Comparison of ENCODE assay signal across 10 mouse cellular contexts in the genomic region with DNA sequence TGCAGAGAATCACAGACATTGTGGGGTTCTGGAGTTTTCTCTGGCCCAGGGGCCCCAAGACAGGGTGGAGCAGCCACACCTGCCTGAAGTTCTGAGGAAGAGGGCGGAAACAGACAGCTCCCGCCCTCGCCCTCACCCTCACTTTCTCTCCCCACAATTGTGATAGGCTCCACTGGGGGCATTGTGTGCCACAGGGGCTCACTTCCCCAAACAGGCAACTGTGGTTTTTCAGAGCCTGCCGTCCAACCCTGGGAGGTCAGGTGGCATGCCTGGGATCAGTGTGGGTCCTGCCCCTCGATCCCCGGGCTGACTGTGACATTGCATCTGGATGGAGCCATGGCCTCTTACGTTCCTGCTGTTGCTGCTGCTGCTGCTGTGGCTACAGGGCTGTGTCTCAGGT. TPM values are rescaled to one million over a fixed set of nuclear protein-coding genes. Genes with fewer than 3 reads are reported as not detected.
A peak's percentile ranks its signal among the peaks of the same experiment; 100 is the strongest.
DNase-seq lines count a peak whose midpoint lies in the region; ATAC-seq lines count a peak whose summit lies in the region.
"Had no signal": no experiment of that assay in that cellular context is flagged by ENCODE, and none has a peak within 500 bp of the region (broad histone marks: within the 10 kb centered on the region; RNA-seq: fewer than 3 reads in every experiment).

No protein-coding gene starts in this region.

- 0 out of 2 replicates have a peak, but pooled peaks cover 7% of the 10 kb centered on the region for H3K27me3 ChIP-seq in forebrain, embryonic 12.5 days
- H3K27me3 ChIP-seq: embryonic facial prominence, embryonic 15.5 days had no signal

- H3K79me2 ChIP-seq in macrophage (ENCODE audit: inconsistent target) = peaks cover 20% of the 10 kb centered on the region; the same call in 1 of the 2 replicates

- peak overlapping the region; percentile 23; the same call in 1 of the 2 replicates for H3K4me3 ChIP-seq in macrophage (ENCODE audit: inconsistent target)
- H3K4me3 ChIP-seq in forebrain, embryonic 12.5 days (replicated peaks) = no peak overlapping the region
- H3K4me3 ChIP-seq: embryonic facial prominence, embryonic 15.5 days had no signal

- peak; percentile 80 to 87 for ATAC-seq in hematopoietic stem cell, adult 5-6 weeks (replicated peaks in 1 of 2; ENCODE audit: insufficient read depth in 1 of 2, low FRiP score in 2 of 2, low TSS enrichment in 1 of 2, low read depth in 1 of 2, poor library complexity in 2 of 2, severe bottlenecking in 2 of 2)
- no peak for ATAC-seq in forebrain, embryonic 12.5 days (ENCODE audit: low FRiP score)
- ATAC-seq: Patski had no signal

- H3K4me1 ChIP-seq in forebrain, embryonic 12.5 days = no peaks in the 10 kb centered on the region
- H3K4me1 ChIP-seq: embryonic facial prominence, embryonic 15.5 days had no signal

- no peak overlapping the region for H3K9ac ChIP-seq in forebrain, embryonic 12.5 days
- H3K9ac ChIP-seq: embryonic facial prominence, embryonic 15.5 days had no signal

- peak overlapping the region; percentile 86 for H3K27ac ChIP-seq in macrophage
- H3K27ac ChIP-seq in forebrain, embryonic 12.5 days = no peak overlapping the region
- H3K27ac ChIP-seq: embryonic facial prominence, embryonic 15.5 days had no signal

- WGBS in macrophage (ENCODE audit: missing documents) = 30% methylated on average over 7 of the region's 7 CpGs
- WGBS in forebrain, embryonic 12.5 days = 74% methylated on average over 7 of the region's 7 CpGs

- H3K9me3 ChIP-seq in forebrain, embryonic 12.5 days = no peaks in the 10 kb centered on the region
- H3K9me3 ChIP-seq: embryonic facial prominence, embryonic 15.5 days had no signal

- H3K4me2 ChIP-seq in forebrain, embryonic 12.5 days = no peak overlapping the region
- H3K4me2 ChIP-seq: embryonic facial prominence, embryonic 15.5 days had no signal

- peak; percentile 23 for DNase-seq in layer of hippocampus, adult 11-12 months (ENCODE audit: low spot score)
- no peak for DNase-seq in layer of hippocampus, postnatal 14 days (ENCODE audit: low spot score in 2 of 2)
- DNase-seq in thymus, postnatal 14 days = peak; percentile 84
- no peak for DNase-seq in embryo, embryonic 11 days
- DNase-seq in retina, postnatal 1 day = no peak

- H3K36me3 ChIP-seq in macrophage (ENCODE audit: inconsistent target) = peaks cover 7% of the 10 kb centered on the region; the same call in 1 of the 2 replicates
- H3K36me3 ChIP-seq in forebrain, embryonic 12.5 days (replicated peaks) = no peaks in the 10 kb centered on the region
- H3K36me3 ChIP-seq: embryonic facial prominence, embryonic 15.5 days had no signal

RNA-seq across cellular contexts. Expression of a gene that starts 0.9 kb away (rescaled TPM):
- total RNA-seq in layer of hippocampus, postnatal 14 days (2021) = under 1 TPM; 0.19 to 0.48 TPM
- total RNA-seq in hematopoietic stem cell, adult 5-6 weeks (2017) = 102 TPM in 2 replicates
- total RNA-seq in macrophage (2018; cell fraction: chromatin; rRNA removed) = 10 to 100 TPM in 8 of 26 experiments, 1 to 10 TPM in 18; 1.0 to 22.0 (median 6.9) TPM
- 10 to 100 TPM in 22 of 26 experiments, 1 to 10 TPM in 4; 7.6 to 58.7 (median 25.9) TPM for total RNA-seq in macrophage (2018; cell fraction: cytosol; rRNA removed)
- 10 to 100 TPM in 18 of 26 experiments, 1 to 10 TPM in 8; 5.2 to 57.1 (median 22.5) TPM for total RNA-seq in macrophage (2018; cell fraction: nucleus; rRNA removed)
- 10.8 to 16.6 TPM (median 14.5 TPM) in 3 replicates for polyA plus RNA-seq in macrophage (2018)
- 0.11 and 0.23 TPM in 2 replicates for polyA plus RNA-seq in forebrain, embryonic 12.5 days (2016; fragmentation: Nextera tagmentation; extraction: Ambion mirVana)
- polyA plus RNA-seq: Patski had no signal

RNA-seq across cellular contexts. Expression of a gene that starts 15.7 kb away (rescaled TPM):
- not detected for total RNA-seq in layer of hippocampus, postnatal 14 days (2021)
- 4.2 and 4.9 TPM in 2 replicates for total RNA-seq in hematopoietic stem cell, adult 5-6 weeks (2017)
- 100 to 1,000 TPM in 1 of 26 experiments, 10 to 100 TPM in 23, 1 to 10 TPM in 2; 5.0 to 104 (median 38.2) TPM for total RNA-seq in macrophage (2018; cell fraction: chromatin; rRNA removed)
- 10 to 100 TPM in 25 of 26 experiments, 1 to 10 TPM in 1; 8.4 to 75.4 (median 35.8) TPM for total RNA-seq in macrophage (2018; cell fraction: cytosol; rRNA removed)
- 100 to 1,000 TPM in 6 of 26 experiments, 10 to 100 TPM in 20; 14.3 to 189 (median 63.5) TPM for total RNA-seq in macrophage (2018; cell fraction: nucleus; rRNA removed)
- polyA plus RNA-seq in macrophage (2018) = 36.0 to 70.3 TPM (median 51.1 TPM) in 3 replicates
- polyA plus RNA-seq in forebrain, embryonic 12.5 days (2016; fragmentation: Nextera tagmentation; extraction: Ambion mirVana) = 0.13 TPM in 1 of 2 replicates, not detected in the other

RNA-seq across cellular contexts. Expression of a gene that starts 36.1 kb away (rescaled TPM):
- total RNA-seq in layer of hippocampus, postnatal 14 days (2021) = not detected
- total RNA-seq in hematopoietic stem cell, adult 5-6 weeks (2017) = 0.56 TPM in 1 of 2 replicates, not detected in the other
- not detected for total RNA-seq in macrophage (2018; cell fraction: chromatin; rRNA removed)
- total RNA-seq in macrophage (2018; cell fraction: cytosol; rRNA removed) = 1 to 10 TPM in 10 of 26 experiments, under 1 TPM in 15, not detected in 1; 0.17 to 2.1 (median 0.71) TPM
- total RNA-seq in macrophage (2018; cell fraction: nucleus; rRNA removed) = 1 to 10 TPM in 5 of 26 experiments, under 1 TPM in 9, not detected in 12; 0.31 to 5.2 (median 0.73) TPM
- 0.52 to 1.5 TPM (median 1.4 TPM) in 3 replicates for polyA plus RNA-seq in macrophage (2018)
- polyA plus RNA-seq in forebrain, embryonic 12.5 days (2016; fragmentation: Nextera tagmentation; extraction: Ambion mirVana) = 0.26 and 0.41 TPM in 2 replicates
- polyA plus RNA-seq: Patski had no signal

RNA-seq across cellular contexts. Expression of a gene that starts 46.0 kb away (rescaled TPM):
- total RNA-seq in layer of hippocampus, postnatal 14 days (2021) = 1 to 10 TPM; 7.6 to 8.1 TPM
- total RNA-seq in hematopoietic stem cell, adult 5-6 weeks (2017) = not detected in 2 replicates
- 100 to 1,000 TPM in 14 of 26 experiments, 10 to 100 TPM in 12; 29.1 to 515 (median 123) TPM for total RNA-seq in macrophage (2018; cell fraction: chromatin; rRNA removed)
- 1,000 to 10,000 TPM in 13 of 26 experiments, 100 to 1,000 TPM in 13; 304 to 1,510 (median 741) TPM for total RNA-seq in macrophage (2018; cell fraction: cytosol; rRNA removed)
- total RNA-seq in macrophage (2018; cell fraction: nucleus; rRNA removed) = 1,000 to 10,000 TPM in 6 of 26 experiments, 100 to 1,000 TPM in 20; 159 to 1,349 (median 465) TPM
- 965 to 1,222 TPM (median 1,131 TPM) in 3 replicates for polyA plus RNA-seq in macrophage (2018)
- polyA plus RNA-seq in forebrain, embryonic 12.5 days (2016; fragmentation: Nextera tagmentation; extraction: Ambion mirVana) = 2.4 TPM in 2 replicates

RNA-seq across cellular contexts. Expression of a gene that starts 52.6 kb away (rescaled TPM):
- total RNA-seq in layer of hippocampus, postnatal 14 days (2021) = not detected
- 7.2 and 34.1 TPM in 2 replicates for total RNA-seq in hematopoietic stem cell, adult 5-6 weeks (2017)
- total RNA-seq in macrophage (2018; cell fraction: chromatin; rRNA removed) = not detected
- under 1 TPM in 20 of 26 experiments, not detected in 6; 0.14 to 0.61 (median 0.29) TPM for total RNA-seq in macrophage (2018; cell fraction: cytosol; rRNA removed)
- under 1 TPM in 1 of 26 experiments, not detected in 25; 0.94 TPM for total RNA-seq in macrophage (2018; cell fraction: nucleus; rRNA removed)
- polyA plus RNA-seq in macrophage (2018) = 0.42 to 0.67 TPM in 2 of 3 replicates, not detected in the other
- not detected in 2 replicates for polyA plus RNA-seq in forebrain, embryonic 12.5 days (2016; fragmentation: Nextera tagmentation; extraction: Ambion mirVana)
- polyA plus RNA-seq: embryonic facial prominence, embryonic 15.5 days had no signal

Comparison
In these comparisons a context has a peak if more than half of its experiments do, and no peak if none do; other contexts are left out.
1. DNase-seq: peak in layer of hippocampus, adult 11-12 months (single experiment) and thymus, postnatal 14 days (single experiment); none in layer of hippocampus, postnatal 14 days (0 of 2), embryo, embryonic 11 days (single experiment) and retina, postnatal 1 day (single experiment).
2. RNA of a gene that starts 0.9 kb away (total RNA-seq): 102 TPM in hematopoietic stem cell, adult 5-6 weeks; 0.19 to 0.48 TPM in layer of hippocampus, postnatal 14 days; every median in the first group is over 10 times any median in the second.